Mouse (Mus musculus): ENCODE results near the gene Nxpe2. TPM values are rescaled to one million over a fixed set of nuclear protein-coding genes. Genes with fewer than 3 reads are reported as not detected.
"Not testable (repeated sequence)": the region's sequence is repeated elsewhere in the genome, so short reads cannot be mapped to it uniquely, and the experiment has no call there.

Gene Nxpe2
- total RNA-seq, 1 experiment from 2014 or later: 20.6 TPM

- no peak for ATAC-seq (replicated peaks in 1 of 2; ENCODE audit: insufficient read depth in 1 of 2, low FRiP score in 2 of 2, low TSS enrichment in 1 of 2, low read depth in 1 of 2, poor library complexity in 2 of 2, severe bottlenecking in 2 of 2)
Measured at GRCm38 (mm10) chr9:48326338-48326737, 26.9 kb downstream of the Nxpe2 start.

- no peak for ATAC-seq (replicated peaks in 1 of 2; ENCODE audit: insufficient read depth in 1 of 2, low FRiP score in 2 of 2, low TSS enrichment in 1 of 2, low read depth in 1 of 2, poor library complexity in 2 of 2, severe bottlenecking in 2 of 2)
Measured at GRCm38 (mm10) chr9:48315825-48316224, 37.4 kb downstream of the Nxpe2 start.

- ATAC-seq (replicated peaks in 1 of 2; ENCODE audit: insufficient read depth in 1 of 2, low FRiP score in 2 of 2, low TSS enrichment in 1 of 2, low read depth in 1 of 2, poor library complexity in 2 of 2, severe bottlenecking in 2 of 2): no peak
Measured at GRCm38 (mm10) chr9:48314194-48314593, 39.1 kb downstream of the Nxpe2 start.

- no peak for ATAC-seq (replicated peaks in 1 of 2; ENCODE audit: insufficient read depth in 1 of 2, low FRiP score in 2 of 2, low TSS enrichment in 1 of 2, low read depth in 1 of 2, poor library complexity in 2 of 2, severe bottlenecking in 2 of 2)
Measured at GRCm38 (mm10) chr9:48311241-48311640, 42.0 kb downstream of the Nxpe2 start.

- ATAC-seq (replicated peaks in 1 of 2; ENCODE audit: insufficient read depth in 1 of 2, low FRiP score in 2 of 2, low TSS enrichment in 1 of 2, low read depth in 1 of 2, poor library complexity in 2 of 2, severe bottlenecking in 2 of 2): not testable (repeated sequence)
Measured at GRCm38 (mm10) chr9:48303564-48303963, 49.7 kb downstream of the Nxpe2 start.

- no peak for ATAC-seq (replicated peaks in 1 of 2; ENCODE audit: insufficient read depth in 1 of 2, low FRiP score in 2 of 2, low TSS enrichment in 1 of 2, low read depth in 1 of 2, poor library complexity in 2 of 2, severe bottlenecking in 2 of 2)
Measured at GRCm38 (mm10) chr9:48298983-48299382, 54.3 kb downstream of the Nxpe2 start.

- ATAC-seq (replicated peaks in 1 of 2; ENCODE audit: insufficient read depth in 1 of 2, low FRiP score in 2 of 2, low TSS enrichment in 1 of 2, low read depth in 1 of 2, poor library complexity in 2 of 2, severe bottlenecking in 2 of 2): no peak
Measured at GRCm38 (mm10) chr9:48294754-48295153, 58.5 kb downstream of the Nxpe2 start.

GRCm38 (mm10) chr9:48290281-48290680, 63.0 kb downstream of the Nxpe2 start:
- no peak for ATAC-seq (replicated peaks in 1 of 2; ENCODE audit: insufficient read depth in 1 of 2, low FRiP score in 2 of 2, low TSS enrichment in 1 of 2, low read depth in 1 of 2, poor library complexity in 2 of 2, severe bottlenecking in 2 of 2)

GRCm38 (mm10) chr9:48284221-48284620, 69.0 kb downstream of the Nxpe2 start:
- no peak for ATAC-seq (replicated peaks in 1 of 2; ENCODE audit: insufficient read depth in 1 of 2, low FRiP score in 2 of 2, low TSS enrichment in 1 of 2, low read depth in 1 of 2, poor library complexity in 2 of 2, severe bottlenecking in 2 of 2)

- no peak for ATAC-seq (replicated peaks in 1 of 2; ENCODE audit: insufficient read depth in 1 of 2, low FRiP score in 2 of 2, low TSS enrichment in 1 of 2, low read depth in 1 of 2, poor library complexity in 2 of 2, severe bottlenecking in 2 of 2)
Measured at GRCm38 (mm10) chr9:48276831-48277230, 76.4 kb downstream of the Nxpe2 start.

Other genes starting within 250 kb of the Nxpe2 start
- 1.8 and 2.8 TPM in 2 replicates for gene Nxpe4, start 191.4 kb downstream of the Nxpe2 start, total RNA-seq (2017)
- gene Rexo2, start 127.2 kb upstream of the Nxpe2 start, total RNA-seq (2017): 73.2 and 150 TPM in 2 replicates
- 115 and 125 TPM in 2 replicates for gene Rbm7, start 141.8 kb upstream of the Nxpe2 start, total RNA-seq (2017)
- gene Gm5617, start 142.0 kb upstream of the Nxpe2 start, total RNA-seq (2017): 6.4 and 15.6 TPM in 2 replicates

Data from hematopoietic stem cell, adult 5-6 weeks (primary cell).